Mouse (Mus musculus) erythroblast, adult 5-6 weeks (primary cell): Measurements from ENCODE around the gene BC048403. TPM values are rescaled to one million over a fixed set of nuclear protein-coding genes. Genes with fewer than 3 reads are reported as not detected.
A peak's percentile ranks its signal among the peaks of the same experiment; 100 is the strongest.

ENCODE experiments used
- ATAC-seq: replicated peaks from 2 replicates; pipeline ENCODE4 v1.8.0; 2016; ENCODE audit warnings: moderate number of reproducible peaks, mild to moderate bottlenecking, moderate TSS enrichment, inconsistent platforms; ENCODE audit not compliant: poor library complexity, low FRiP score, severe bottlenecking
- total RNA-seq, 2 experiments: library from RNA; stranded (forward) in 1 of 2; stranded (reverse) in 1 of 2; fragments of 150-400 nt in 1 of 2; fragments of 200-764, 138-1000 nt in 1 of 2; gene quantifications; 2 replicates each; pipeline versions ENCODE4 v1.2.3 to v1.2.4; 2015 to 2017; ENCODE audit warnings: low replicate concordance in 2 of 2

The BC048403 gene
- total RNA-seq (2015; ENCODE audit: low replicate concordance) (2.7 and 3.8 TPM in 2 replicates), total RNA-seq (2017; ENCODE audit: low replicate concordance) (0.77 and 0.84 TPM in 2 replicates)

DNA sequence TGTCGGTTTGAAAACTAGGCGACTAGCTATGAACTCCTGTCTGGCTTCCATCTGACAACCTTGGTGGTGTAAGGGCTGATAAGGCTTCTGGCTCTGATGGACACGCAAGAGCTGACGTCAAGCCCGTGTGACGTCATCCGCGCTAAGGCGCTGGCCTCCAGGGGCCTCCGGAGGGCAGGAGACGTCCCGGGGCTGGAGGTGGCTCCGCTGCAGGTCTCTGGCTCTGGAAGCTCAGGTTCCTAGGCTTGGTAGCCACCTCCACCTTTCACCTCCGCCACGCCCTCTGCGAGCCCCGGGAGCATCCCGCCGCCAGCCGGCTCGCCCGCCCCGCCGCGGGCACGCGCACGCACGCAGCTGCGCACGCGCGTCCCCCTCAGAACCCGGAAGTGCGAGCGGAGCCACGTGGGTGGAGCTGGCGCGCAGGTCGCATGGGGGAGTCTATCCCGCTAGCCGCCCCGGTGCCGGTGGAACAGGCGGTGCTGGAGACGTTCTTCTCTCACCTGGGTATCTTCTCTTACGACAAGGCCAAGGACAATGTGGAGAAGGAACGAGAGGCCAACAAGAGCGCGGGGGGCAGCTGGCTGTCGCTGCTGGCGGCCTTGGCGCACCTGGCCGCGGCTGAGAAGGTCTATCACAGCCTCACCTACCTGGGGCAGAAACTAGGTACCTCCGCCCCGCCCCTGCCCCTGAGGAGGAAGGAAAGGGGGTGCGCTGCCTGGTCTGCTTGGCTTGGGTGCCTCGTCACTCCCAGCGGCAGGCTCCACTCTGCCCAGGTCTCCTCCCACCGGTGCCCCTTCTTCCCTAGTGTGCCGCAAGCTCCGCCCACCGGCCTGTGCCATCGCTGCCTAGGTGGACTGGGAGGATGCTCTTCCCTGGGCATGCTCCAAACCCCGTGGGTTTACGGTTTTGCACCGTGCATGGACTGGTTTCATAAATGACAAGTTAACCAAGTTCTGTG lies at the start of gene BC048403:
Gene BC048403 (plus strand): TSS at position 390 of the 958 bp plus-strand sequence.
- ATAC-seq: peak; percentile 93

DNA sequence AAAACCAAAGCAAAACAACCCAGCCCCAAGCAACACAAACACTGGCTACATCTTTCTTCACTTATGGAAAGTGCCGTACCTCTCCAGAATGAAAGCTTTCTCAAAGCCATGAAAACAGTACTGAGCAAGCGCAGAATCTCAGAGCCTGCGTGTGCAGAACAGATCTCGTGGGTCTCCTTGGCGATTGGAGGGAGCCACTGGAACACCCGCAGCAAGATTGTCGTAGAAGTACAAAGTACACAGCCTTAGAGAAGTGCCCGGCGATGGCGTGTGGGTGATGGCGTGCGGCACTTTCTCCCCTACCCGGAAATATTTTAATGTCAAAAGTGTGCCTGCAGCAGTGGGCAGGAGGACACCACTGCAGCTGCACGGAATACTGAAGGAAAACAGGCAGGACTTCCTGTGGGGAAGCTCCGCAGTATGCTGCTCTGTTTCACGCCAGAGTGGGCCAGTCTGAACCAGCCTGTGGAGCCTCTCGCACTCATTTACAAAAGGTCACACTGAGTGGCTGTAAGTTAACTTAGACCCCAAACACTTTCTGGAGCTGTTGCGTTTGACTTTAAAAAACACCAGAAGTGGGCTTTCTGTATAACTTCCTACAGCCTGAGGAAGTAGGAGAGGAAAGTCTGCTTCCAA lies 46.7 kb upstream of the BC048403 start:
- no peak for ATAC-seq

DNA sequence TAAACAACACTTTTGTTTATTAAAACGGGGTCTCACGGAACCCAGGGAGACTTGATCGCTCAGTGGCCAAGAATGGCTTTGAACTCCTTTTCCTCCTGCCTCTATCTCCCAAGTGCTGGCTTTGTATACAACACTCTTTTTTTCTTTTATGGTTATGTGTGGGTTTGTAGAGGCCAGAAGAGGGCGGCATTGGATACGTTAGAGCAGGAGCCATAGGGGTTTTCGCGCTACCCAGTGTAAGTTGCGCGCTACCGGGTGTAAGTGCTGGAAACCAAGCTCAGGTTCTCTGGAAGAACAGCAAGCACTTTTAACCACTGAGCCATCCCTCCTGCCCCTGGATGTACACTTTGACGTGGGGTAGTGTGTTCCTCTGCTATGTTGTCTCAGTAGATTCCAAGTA lies 45.2 kb upstream of the BC048403 start:
- no peak for ATAC-seq

DNA sequence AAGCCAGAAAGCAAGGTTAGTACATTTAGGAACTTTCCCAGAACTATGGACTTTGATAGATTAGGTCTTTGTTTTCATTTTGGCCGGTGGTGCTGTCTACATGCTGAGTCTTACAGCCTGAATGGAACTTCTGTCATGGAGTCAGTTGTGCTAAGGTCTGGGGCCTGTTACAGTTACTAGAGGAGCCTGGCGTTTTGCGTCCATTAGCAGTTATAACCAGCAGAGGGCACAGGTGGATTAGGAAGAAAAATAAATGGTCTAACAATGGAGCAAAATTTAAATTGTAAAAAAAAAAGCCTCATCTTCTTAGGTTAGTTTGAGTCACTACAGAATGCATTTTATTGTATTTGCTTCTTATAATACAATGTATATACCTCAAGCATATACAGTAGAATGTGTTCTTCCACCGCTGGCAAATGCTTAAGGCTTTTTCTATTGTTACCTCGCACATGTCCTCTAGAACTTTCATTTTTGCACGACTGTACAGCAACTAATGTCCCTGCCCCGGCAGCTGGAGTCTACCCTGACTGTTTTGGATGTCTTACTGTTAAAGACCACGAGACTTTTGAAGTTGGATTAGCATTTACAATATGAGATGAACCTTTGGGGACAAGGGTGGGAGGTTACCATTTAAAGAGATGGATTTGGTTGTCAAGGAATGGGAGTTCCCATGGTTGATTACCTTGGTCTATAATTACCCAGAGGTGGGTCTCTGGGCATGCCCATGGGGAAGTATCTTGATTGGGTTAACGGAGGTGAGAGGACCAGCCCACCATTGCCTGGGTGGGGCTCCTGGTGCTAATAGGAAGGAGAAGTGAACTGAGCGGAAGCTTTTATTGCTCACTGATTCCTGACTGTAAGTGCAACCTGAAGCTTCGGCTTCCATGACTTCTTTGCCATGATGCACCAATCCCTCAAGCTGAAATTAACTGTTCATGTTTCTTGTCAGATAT lies 38.2 kb upstream of the BC048403 start:
- no peak for ATAC-seq

DNA sequence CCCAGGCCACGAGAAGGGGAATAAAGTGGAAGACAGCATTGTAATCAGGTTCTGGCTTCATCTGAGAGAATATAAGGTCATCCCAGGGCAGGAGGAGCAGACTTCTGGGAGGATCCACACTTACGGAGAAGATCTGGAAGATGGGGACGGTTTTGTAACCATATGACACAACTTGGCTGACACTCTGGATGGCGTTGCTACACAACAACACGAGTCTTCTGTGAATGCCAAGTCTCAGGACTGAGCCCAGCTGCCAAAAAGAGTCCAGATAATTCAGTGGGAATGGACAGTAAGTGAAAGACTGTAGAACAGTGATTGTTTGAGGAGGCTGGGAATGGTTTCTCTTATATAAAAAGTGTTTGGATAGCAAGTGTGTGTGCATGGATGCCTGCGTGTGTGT lies 36.1 kb upstream of the BC048403 start:
- ATAC-seq: no peak

DNA sequence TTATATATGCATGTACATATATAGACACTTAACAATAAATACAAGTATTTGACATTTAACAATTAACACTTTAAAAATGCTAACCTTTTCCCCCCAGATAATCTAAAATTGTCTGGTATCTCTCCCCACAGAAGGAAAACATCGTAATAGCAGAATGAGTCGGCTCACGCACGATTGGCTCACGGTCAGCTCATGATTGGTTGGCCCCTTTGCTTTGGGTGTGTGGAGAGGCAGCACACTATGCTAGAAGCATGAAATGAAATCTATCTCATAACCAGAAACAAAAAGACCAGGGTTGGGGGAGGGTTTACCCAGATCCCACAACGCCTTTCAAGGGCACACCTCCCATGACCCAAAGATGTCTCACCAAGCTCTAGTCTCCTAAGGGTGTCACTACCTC lies 34.9 kb upstream of the BC048403 start:
- no peak for ATAC-seq

DNA sequence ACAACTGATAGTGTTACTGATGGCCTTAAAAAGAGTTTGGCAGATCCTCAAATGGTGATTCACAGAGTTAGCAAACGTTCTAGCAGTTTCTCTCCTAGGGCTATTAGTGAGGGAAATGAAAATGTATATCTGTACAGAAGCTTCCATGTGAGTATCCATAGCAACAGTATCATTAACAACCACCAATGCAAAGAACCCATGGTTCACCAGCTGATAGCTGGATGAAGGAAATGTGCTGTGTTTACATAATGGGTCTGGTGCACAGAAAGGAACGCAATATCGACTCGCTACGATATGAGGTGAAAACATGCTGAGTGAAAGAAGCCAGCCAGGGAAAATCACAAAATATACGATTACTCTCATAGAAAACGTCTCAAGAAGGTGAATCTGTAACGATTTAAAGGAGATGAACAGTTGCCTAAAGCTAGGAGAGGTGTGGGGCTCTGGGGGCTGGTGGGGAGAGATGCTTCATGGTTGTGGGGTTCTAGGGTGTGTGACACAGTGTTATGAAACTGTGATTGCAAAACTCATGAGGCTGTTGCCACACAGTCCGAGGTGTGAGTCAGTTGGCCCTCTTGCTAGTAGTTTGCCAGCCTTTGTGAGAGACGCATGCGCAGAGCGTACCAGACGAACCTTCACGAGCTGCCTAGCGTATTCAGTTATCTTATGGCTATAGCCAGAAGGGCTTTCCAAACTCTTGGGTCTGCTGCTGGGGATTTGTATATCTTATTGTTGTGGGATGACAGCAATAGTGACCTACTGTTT lies 34.2 kb upstream of the BC048403 start:
- ATAC-seq: no peak

DNA sequence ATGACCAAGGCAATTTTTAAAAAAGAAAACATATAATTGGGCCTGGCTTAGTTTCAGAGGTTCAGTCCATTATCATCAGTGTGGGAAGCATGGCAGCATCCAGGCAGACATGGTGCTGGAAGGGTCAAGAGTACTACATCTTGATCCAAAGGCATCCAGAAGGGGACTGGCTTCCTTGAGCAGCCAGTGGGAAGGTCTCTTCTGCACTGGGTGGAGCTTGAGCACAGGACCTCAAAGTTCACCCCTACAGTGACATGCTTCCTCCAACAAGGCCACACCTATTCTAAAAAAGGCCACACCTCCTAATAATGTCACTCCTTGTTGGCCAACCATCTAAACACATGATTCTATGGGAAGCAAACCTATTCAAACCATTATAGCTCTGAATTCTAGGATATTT lies 22.9 kb upstream of the BC048403 start:
- ATAC-seq: no peak

DNA sequence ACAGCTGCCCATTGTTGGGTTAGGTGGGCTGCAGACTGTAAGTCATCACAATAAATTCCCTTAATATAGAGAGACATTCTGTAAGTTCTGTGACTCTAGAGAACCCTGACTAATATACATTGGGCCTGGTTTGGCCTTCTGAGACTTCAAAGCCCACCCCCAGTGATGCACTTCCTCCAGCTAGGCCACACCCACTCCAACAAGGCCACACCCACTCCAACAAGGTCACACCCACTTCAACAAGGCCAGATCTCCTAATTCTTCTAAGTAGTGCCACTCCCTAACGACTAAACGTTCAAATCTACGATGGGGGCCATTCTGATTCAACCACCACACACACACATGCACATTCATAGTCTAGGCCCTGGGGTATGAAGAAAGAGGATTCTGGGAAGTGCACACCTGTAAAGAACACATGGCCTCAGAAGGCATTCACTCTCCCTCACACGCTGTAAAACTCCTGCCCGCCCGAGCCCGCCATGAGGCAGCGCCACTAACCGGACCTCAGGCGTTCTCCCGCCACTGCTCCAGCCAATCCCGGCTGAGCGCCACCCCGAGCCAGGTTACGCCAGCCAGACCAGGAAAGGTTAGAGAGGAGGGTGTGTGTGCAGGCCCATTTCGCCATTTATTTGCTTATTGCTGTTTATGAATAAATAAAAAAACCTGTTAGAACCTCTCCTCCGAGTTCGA lies 20.7 kb upstream of the BC048403 start:
- no peak for ATAC-seq

DNA sequence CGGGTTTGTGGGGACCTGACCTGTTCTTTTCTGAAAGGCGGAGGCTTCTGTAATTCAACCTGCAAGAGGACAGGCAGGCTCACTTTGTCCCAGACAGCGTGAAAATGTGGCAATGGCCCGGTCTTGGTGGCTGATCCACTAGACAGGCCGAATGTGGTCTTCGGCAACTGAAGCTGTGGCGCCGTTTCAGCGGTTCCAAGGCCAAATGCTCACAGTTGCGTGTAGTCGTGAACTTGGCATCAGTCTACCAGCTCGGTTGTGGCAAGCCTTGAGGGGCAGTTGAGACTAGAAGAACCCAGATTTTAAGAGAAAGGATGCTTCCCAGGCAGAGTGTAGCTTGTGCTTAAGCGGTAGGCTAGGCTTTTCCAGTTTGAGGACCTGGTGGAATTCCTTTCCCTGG lies 19.0 kb upstream of the BC048403 start:
- ATAC-seq: no peak

DNA sequence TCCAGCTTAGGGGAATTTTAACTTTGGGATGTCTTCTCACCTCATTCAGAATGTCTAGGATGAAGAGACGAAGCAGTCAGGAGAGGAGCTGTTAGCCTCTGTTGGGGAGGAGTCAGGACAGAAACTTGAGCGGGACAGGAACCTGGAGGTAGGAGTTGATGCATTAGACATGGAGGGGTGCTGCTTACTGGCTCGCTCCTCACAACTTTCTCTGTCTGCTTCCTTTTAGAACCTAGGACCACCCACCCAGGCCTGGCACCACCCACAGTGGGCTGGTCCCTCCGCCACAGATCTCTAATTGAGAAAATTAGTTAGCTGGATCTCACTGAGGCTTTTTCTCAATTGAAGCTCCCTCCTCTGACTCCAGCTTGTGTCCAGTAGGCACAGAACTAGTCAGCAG lies 13.2 kb upstream of the BC048403 start:
- no peak for ATAC-seq

DNA sequence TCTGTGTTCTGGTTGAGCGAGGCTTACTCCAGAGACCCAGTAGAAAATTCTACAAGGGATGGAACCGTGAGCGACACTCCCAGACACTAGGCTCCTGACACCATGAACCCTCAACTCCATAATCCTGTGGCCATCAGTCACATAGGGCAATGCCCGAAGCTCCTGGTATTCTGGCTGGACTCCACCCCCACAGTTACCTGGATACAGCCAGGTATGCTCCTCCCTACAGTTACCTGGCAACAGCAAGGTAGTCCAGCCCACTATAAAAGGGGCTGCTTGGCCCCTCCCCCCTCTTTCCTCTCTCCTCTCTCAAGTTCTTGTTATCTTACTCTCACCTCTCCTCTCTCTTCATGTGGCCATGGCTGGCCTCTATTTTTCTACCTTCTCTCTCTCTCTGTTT lies 12.6 kb upstream of the BC048403 start:
- no peak for ATAC-seq

DNA sequence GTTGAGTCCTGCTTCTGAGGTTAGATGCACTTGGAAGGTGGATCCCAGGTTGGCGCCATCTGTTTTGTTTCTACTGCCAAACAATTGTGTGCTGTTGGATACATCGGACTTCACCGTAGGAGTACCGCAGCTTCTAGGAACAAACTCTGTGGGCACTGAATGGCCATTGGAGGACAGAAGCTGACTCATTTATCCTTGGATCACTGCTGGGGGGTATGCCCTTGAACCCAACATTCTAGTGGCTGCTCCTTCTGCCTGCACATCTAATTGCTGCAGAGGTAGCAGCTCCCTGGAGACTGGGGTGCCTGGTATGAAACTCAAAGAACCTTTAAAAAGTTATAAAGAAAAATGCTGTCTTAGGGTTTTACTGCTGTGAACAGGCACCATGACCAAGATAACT lies 11.5 kb upstream of the BC048403 start:
- ATAC-seq: no peak

DNA sequence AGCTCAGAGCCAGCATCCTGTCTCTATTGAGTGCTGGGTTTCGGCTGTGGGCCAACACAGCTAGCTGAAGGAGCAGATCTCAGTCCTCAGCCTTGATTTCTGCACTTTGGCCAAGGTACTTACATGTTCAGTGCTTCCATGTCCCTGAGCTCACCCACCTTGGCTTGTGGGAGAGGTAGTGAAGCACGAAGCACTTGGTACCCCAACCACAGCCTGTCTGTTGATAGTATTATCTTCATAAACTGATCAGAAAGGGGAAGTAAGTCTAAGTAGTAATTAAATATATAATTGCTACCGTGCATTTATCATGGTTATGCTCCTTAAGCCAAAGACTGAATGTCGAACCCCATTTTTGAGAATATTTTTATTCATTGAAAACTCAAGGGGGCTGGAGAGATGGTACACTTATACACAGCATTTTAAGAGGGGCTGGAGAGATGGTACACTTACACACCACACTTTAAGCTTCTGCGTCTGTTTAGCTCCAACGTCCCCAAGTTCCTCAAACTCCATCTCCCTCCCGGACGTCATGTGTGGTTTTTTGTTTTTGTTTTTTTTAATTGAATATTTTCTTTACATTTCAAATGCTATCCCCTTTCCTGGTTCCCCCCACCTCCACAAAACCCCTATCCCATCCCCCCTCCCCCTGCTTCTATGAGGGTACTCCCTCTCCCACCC lies 8.6 kb upstream of the BC048403 start:
- no peak for ATAC-seq

DNA sequence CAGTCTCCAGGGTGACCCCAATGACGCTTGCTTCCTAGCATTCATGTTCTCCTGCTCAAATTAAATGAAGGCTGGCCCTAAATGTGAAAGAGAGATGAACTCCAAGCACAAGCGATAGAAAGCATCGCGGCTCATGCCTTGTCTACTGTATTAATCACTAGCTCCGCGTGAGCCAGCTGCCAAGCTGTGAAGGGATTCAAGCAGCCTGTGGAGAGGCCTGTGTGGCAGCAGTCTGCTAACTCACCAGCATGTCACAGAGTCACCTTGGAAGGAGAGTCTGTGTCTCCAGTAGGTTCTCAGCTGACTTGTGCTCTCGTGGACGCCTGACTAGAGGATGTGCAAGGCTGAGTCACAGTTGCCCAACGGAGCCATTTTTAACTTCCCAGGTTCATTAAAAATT lies 7.2 kb upstream of the BC048403 start:
- ATAC-seq: no peak

DNA sequence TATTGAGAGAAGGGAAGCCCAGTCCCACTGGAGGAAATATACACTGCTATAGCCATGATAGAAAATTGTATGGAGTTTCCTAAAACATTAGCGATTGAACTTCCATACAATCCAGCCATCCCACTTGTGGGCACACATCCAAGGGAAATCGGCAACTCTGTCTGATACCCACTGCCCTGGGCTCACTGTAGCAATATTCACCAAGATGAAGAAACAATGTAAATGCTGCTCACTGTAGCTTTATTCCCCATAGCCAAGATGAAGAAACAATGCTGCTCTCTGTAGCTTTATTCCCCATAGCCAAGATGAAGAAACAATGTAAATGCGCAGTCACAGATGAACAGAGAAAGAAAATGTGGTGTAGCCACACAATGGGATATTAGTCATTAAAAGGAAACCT lies 2.5 kb upstream of the BC048403 start:
- ATAC-seq: no peak

DNA sequence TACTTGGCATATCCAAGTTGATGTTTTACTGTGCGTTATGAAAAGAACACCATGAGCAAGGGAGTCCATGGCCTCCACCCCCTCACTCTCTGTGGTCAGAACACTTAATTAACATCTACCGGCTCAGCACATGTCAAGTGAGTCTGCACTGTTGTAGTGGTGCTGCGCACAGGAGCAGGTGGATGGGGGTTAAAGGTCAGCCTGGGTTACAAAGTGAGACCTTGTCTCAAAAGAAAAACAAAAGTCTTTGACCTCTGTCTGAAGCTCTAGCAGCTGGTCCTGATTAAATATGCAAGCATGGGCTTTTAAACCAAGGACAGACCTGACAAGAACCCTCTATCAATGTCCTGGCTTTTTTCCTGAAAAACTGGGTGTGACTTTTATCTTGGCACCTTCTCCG lies 2.6 kb downstream of the BC048403 start:
- ATAC-seq: no peak

DNA sequence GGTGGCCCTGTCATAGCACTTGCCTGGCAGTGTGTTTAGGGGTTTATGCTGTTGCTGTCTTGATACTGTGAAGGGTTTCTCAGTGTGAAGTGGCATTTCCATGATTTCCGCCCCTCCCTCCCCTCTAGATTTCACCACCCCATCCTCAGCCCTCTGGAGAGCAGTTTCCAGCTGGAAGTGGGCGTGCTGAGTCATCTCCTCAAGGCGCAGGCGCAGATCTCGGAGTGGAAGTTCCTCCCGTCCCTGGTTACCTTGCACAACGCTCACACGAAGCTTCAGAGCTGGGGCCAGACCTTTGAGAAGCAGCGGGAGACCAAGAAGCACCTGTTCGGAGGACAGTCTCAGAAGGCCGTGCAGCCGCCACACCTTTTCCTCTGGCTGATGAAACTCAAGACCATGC lies 10.4 kb downstream of the BC048403 start:
- ATAC-seq: no peak
